Mouse (Mus musculus): ENCODE measurements at regions not wholly inside any gene's neighbourhood (a gene's known extent, or its start where the extent isn't known, plus 50 kb on each side); places are given as distances from the start of the nearest gene placed in this dataset.
A peak's percentile ranks its signal among the peaks of the same experiment; 100 is the strongest.

DNA sequence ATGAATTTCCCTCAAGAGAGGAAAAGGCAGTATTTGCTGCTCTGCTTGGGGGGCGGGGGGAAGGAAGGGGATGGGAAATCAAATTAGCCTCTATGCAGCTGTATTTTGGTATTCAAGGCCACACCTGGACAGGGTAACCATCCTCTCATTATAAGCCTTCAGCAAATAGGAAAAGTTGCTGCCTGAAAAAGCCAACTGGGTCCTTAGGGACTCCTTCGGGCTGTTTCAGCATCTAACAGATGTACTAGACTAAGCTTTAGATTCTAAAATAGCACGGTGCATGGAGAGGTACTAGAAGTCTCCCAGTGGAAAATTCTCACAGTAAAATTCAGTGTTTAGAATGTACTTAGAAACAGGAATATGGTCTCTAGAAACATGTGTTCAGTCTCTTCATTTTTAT lies 183.1 kb downstream of the Gm13691 start:
- no peak for DNase-seq (ENCODE audit: low read depth, low spot score)

DNA sequence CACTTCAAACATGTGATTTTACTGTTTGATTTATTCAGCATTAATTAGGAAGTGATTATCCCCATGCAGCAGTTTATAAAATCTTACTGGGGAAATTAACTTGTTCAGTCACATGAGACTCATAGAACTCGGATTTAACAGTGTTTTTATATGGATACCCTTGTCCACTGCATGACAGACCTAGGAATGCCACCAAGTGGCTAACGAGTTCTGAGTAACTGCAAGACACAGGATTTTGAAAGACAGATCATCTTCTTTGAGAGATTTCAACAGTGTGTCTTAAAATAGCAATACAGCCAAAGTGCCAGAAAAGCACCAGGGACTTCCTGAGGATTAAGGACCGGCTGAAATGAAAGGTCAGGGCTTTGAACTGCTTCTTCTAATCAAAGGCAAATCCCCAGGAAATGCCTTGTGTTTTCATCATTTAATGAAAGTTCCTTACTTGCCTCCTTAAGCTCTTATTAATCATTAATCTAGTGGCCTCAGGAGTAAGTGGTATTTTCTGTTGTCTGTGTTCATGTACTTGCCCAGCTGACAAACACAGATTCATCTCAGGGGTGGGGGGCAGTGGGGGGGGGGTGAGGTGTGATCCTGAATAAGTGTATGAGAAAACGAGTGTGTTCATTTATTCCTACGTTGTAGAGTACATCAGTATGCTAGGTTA lies 193.4 kb downstream of the Gm13691 start:
- DNase-seq (ENCODE audit: low read depth, low spot score): no peak

DNA sequence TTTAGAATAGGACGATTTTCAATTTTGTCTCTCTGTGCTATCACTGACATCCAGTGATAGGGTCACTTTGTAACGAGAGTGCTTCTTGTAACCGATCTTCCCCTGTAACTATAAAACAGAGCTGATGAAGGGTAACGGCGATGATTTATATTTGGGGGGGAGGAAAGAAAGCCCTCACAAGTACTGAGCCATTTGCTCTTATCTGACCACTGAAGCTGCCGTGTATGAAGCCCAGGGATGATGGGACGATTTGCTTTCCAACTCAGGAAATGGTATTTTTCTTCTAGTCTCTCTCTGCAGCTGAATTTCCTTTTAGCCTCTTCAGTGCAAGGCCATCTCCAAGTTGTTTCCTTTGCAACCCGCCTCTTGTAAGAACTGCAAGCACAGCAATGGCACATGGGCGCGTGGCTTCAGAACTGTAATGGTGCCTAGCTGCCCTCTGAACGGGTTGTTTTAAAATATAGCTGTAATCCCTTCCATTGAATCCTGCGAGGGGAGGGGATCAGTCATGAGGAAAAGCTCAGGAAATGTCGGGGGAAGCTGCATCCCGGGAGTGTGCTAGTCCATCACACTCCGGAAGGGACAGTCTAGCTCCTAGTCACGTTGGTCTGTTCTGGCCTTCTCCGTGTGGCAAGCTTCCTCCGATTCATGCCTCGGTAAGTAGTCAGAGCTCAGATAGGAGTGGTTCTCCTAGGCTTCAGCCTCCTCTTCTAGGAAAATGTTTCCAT lies 194.1 kb downstream of the Gm13691 start:
- no peak for DNase-seq (ENCODE audit: low read depth, low spot score)

DNA sequence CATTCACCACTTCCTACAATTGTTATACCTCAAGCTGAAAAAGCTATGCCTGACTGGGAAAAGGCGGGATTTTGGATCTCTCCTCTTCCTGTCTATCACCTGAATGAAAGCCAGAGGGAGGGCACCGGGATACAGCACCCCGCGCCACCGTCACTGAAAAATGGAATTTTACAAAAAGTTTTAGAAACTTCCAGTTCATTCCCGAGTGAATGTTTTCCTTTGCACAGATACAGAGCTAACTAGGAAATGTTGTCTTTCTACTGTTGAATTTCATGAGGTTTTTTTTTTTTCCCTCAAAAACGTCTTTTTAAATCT lies 194.6 kb downstream of the Gm13691 start:
- DNase-seq (ENCODE audit: low read depth, low spot score): no peak

DNA sequence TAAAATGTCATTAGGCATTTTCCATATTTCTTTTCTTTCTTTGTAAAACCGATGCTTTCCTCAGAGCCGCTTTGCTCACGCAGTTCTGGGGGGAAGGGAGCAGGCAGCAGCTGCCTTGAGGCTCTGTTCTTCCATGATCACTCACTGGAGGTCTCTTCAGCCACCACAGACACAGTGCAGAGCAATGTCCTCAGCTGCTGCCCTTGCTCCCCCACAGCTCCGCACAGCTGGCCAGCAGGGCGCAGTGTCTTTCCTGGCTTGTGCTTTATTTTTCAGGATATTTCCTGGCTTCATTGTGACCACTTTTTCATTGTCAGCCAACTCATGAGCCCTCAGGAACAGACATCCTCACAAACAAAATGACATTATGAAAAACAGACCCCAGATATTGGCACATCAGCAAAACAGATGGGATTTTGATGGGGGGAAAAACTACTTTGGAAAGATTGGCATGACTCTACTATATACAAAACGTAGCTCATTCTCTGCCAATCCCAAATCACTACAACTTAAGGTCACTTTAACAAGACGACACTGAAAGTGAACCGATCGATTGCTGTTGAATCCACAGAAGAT lies 195.9 kb downstream of the Gm13691 start:
- peak; percentile 37 for DNase-seq (ENCODE audit: low read depth, low spot score)

DNA sequence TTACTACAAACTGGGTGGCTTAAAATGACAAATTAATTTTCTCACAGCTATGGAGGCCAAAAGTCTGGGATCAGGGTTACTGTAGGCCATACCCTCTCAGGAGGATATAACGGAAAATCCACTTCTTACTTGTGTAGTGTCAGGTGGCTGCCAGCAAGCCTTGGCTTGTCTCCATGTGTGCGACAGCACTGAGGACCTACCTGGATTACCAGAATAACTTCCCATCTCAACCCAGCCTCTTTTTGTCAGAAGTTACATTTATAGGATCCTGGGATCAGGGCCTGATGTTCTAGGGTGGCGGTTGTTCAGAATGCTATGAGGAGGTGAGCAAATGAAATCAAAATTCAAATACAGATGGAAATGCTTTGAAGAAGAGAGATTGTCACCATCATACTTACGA lies 197.1 kb downstream of the Gm13691 start:
- no peak for DNase-seq (ENCODE audit: low read depth, low spot score)

DNA sequence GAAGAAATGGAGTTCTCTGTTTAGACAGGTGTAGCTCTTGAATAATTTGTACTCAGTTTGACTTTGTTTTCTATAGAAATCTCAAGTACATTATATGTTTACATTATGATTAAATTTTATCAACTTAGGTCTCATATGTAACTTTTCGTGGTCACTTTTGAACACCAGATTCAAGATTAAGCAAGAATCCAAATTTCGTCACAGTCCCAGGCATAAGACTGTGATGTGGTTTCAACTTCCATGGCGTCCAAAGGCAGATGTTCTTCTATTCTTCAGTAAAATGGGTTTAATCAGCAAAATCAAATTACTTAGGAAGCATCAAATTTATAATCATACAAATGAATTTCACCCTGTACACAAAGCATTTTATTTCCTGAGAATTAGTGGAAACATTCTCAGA lies 198.9 kb downstream of the Gm13691 start:
- DNase-seq (ENCODE audit: low read depth, low spot score): no peak

DNA sequence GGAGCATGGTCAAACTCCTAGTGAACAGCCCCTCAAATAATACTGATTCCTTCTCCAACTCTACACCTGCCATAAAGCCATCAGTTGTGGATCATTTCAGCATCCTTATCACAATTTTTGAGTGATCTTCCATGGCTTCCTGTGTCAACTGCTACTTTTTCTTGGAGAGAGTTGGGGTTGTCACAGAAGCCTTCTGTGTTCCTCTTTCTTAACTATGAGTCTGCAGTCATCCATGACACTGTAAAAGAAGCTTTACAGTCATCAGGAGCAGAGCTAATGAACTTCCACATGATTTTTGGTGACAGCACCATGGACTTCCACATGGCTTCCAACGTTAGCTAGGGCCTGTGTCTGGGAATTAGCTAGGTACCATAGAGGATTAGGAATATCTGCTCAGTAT lies 208.1 kb downstream of the Calcrl start:
- no peak for DNase-seq (ENCODE audit: low read depth, low spot score)

DNA sequence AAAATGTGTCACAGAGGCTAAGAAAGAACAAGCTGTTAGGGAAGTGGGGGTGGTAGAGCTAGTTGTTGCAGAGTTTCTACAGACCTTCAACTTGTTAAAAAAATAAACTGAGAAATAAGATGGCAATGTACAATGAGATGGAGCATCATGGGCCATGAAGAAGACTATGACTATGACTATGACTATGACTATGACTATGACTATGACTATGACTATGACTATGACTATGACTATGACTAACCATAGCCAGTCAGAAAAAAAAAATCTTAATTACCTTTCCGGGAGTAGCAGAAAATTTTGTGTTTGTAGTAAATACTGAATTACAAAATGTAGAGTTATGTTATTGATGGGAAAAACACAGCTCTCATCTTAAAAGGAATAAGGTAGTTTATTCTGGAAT lies 203.2 kb downstream of the Calcrl start:
- no peak for DNase-seq (ENCODE audit: low read depth, low spot score)

DNA sequence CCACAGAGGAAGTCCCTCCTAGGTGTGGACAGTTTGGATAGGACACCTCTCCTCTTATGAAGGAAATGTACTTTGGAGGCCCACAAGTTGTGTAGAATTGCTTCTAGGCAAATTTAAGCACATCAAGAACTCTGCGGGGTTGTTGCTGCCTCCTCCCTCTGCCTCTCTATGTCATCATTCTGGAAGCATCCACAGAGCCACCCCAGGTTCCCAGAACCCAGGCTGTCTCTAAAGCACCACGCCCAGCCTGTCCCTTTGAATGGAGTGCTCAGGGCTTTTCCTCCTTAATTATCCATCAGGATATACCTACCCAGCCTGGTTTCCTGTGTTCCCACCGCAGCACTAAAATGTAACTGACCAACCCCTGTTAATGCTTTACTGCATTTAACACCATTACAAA lies 195.4 kb downstream of the Calcrl start:
- no peak for DNase-seq (ENCODE audit: low read depth, low spot score)

DNA sequence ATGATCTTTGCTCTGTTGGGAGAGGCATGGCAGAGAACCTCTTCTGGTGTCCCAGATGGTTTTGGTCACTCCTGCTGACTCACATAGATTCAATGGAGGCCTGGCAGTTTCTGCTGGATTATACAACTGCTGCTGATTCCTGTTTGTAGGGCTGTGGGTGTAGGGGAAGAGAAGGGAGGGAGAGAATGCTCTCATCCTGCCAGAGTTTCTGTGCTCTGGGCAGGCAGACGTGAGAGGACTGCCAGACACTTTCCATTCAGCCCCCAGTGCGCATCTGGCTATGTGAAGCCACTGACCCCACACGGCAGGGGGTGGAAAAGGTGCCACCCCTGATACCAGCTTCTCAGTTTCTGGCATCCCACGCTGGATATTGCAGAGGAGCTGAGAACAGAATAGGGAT lies 189.6 kb downstream of the Calcrl start:
- no peak for DNase-seq (ENCODE audit: low read depth, low spot score)

DNA sequence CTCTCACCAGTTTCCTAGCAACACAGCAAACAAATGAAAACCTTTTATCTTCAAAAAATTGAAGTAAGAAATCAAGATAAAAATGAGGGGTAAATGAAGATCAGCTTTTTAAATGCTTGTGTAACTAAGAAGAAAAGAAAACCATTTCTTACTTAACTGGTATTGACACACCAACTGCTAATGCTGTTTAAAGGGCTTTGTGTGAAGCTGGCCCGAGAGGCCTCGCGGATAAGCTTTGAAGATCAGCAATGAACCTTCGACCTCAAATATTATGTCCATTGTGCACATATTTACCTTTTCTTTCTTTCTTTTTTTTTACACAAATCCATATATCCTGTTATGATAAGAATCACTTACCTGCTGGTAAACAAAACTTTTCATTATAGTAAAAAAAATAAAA lies 184.0 kb downstream of the Calcrl start:
- DNase-seq (ENCODE audit: low read depth, low spot score): no peak

DNA sequence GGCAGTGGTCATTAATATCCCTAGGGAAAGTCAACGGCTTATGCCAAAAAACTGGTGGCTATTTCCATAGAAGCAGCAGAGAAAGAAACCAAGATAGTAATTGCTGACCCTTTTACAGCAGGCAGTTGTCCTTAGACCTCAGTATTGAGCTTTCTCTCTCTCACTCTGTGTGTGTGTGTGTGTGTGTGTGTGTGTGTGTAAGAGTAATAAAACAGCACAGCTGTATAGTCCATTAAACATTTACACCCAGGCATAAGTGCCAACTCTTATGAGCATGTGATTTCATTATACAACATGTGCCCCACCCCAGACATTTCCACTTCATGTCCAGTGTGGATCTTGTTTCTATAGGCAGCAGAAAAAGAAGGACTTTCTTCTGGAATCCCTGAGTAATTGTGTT lies 183.2 kb downstream of the Calcrl start:
- DNase-seq (ENCODE audit: low read depth, low spot score): no peak

DNA sequence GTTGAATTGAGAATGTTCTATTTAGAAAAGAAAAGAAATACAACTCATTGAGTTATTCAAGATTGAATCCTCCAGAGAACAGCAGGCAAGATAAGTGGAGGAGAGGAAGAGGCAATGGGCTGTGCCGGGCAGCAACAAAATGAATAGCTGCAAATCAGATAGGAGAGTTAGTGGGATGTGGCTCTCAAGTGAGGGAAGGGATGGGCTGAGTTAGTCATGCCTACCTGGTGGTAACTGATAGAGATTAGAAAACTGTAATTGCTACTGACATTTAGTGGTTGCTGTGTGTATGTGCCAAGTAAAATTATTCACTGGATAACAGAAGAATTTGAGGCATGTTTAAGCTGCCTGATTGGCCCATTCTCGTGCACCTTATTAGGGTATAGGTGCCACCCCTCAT lies 179.3 kb downstream of the Calcrl start:
- no peak for DNase-seq (ENCODE audit: low read depth, low spot score)

DNA sequence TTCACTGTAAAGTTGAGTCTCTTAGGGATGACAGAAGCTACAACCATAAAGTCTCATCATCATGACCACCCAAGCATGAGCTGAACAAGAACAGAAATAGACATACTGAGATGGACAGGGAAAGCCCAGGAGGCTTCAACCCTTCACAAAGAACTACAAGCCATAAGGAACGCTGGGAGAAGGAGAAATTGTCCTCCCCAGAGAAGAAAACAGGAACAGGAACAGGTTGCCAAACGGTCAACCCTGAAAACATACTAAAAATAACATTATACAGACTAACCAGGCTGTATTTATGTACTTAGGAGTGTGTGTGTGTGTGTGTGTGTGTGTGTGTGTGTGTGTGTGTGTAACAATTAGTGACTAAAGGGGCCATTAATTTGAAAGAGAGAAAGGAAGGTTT lies 178.6 kb downstream of the Calcrl start:
- no peak for DNase-seq (ENCODE audit: low read depth, low spot score)

DNA sequence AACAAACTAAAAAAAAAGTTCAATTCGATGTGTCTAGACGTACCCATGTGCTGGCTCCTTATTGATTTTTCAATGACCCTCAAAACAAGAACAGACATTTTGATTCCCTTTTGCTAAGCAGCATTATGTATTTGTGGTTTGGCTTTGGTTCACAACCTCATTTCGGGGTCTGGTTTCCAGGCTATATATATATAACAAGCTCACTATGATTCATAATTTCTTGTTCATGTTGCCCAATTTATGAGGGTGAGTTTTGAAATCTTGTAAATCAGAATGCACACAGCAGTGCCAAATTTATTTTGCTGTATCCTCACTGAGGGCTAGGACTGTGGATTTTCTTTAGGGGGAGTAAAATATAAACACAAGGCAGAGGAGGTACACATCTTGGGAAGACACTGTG lies 177.0 kb downstream of the Calcrl start:
- no peak for DNase-seq (ENCODE audit: low read depth, low spot score)

DNA sequence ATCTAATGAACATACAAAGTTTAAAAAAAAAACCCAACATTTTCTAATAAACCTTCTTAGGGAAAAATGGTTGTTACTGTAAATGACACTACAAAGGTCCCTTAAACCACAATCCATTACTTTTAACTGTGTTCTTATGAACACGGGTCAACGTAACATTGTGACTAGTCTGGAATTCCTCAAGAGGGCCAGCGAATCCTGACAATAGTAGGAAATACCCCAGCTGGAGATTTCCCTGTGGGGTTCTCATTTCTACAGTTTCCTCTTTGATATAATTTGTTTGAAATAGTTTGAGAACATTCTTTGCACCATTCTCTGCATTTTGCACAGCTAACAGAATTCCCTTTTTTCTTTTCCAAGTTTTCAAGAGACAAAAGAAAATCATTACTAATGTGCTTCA lies 175.3 kb downstream of the Calcrl start:
- DNase-seq (ENCODE audit: low read depth, low spot score): no peak

DNA sequence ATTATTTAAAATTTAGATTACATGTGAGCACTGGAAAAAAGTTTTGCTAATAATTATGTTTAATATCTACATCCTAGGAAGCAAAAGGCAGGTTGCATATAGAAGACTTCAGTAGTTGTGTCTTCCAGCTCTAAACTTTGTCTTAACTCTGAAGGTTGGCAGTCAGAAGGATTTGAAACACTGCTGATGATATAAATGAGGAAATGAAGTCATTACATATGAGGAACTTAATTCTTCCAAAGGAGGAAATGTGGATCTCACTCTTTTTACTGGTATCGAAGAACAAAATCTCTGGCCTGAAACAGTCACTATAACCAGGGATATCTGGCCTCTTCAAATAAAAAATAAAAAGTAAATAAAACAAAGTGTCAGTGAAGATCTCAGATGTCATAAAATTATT lies 173.1 kb downstream of the Calcrl start:
- no peak for DNase-seq (ENCODE audit: low read depth, low spot score)

DNA sequence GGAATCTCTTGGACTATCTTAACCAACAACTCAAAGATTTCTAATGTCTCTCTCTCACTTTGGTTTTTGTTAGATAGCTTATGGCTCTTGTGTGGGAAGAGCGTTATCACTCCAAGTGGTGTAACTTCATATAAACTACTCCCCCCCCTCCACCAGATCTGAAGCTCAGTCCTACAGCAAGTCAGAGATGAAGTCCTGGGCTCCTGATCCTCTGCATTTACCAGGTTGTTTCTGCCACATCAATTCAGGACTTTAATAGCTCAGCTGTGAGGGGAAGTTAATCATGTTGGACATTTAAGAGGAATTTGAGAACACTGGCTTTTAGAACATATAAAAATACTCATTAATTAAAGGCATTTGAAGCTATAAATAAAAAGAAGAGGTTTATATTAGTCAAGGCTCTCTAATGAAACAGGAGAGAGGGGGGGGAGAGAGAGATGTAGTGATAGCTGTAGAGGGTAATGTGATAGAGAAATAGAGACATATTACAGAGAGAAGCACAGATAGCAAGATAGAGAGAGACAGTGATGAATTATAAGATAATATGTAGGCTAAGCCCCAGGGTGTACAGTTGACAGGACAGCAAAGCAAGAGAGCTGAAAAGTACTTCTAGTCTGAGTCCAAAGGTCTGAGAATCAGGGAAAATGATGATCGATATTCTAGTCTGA lies 166.7 kb downstream of the Calcrl start:
- DNase-seq (ENCODE audit: low read depth, low spot score): no peak

DNA sequence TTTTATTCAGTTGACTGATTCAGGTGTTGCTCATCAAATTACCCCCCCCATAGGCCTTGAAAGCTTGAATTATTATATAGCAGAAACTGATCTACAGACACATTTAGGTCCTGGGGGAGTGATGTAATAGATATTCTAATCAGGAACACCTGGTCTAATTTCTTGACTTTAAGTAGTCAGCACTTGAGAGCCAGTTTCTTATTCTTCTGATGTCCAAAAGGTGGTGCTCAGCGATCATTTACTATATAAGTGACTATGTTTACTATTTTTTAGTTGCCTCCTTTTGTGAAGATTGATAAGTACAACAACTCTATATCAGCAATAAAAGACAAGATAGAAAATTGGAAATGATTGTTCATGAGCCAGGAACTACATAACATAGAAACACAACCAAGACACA lies 166.0 kb downstream of the Calcrl start:
- no peak for DNase-seq (ENCODE audit: low read depth, low spot score)

DNA sequence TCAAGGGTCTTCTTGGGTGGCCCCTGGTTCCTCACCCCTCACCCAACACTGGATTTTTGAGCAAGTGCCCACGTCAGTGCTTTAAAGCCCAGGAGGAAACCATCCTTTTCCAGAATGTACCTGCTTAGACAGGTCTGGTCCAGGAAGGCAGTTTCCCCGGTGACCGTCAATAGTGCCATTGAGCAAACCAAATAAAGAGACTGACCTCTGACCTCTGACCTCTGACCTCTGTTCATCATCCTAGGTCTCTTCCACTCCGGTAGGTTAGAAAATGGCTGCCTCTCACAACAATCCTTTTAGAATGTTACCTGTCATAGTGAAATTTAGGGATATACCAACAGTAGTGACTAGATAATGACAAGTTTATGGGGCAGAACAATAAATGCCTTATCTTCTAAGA lies 164.5 kb downstream of the Calcrl start:
- no peak for DNase-seq (ENCODE audit: low read depth, low spot score)

DNA sequence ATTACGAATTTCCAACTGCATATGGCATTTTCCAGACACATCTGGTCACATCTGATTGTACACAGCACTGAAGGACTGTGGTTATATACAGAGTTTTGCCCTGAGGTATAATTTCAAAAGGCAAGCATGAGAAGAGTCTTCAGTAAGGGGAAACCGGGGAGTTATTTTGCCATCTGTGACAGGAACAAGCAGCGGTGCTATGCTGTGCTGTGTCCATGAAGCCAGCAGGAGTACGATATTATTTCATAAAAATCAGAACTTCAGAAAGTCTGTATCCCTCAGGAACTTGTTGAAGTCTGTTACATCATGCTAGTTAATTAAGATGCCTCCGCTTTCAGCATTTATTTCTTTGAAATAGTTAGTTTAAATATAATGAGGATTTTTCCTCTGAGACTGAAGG lies 163.7 kb downstream of the Calcrl start:
- no peak for DNase-seq (ENCODE audit: low read depth, low spot score)

DNA sequence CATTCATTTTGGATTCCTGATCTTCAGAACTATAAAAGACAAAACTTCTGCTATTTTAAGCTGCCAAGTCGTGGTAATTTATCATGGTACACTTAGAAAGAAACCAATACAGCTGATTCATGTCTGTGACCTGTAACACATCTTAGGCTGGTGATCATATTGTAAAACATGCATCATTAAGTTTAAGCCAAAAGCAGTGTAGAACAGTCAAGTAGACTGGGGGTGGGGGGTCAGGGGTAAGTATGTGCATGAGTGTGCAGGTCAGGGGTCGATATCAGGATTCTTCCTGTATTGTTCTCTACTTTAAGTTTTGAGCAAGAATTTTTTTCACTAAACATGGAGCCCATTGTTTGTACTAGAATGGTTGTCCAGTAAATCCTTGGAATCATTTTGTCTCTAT lies 160.7 kb downstream of the Calcrl start:
- DNase-seq (ENCODE audit: low read depth, low spot score): no peak

All from mesoderm, embryonic 11.5 days (tissue).